Mouse (Mus musculus): Measurements from ENCODE around the gene Terf2ip. TPM values are rescaled to one million over a fixed set of nuclear protein-coding genes. Genes with fewer than 3 reads are reported as not detected.

Gene Terf2ip
- polyA plus RNA-seq (2012; rRNA removed), result 38.0 and 41.3 TPM in 2 replicates

GRCm38 (mm10) chr8:112010997-112011815, at the start of gene Terf2ip, which contains the start of gene Kars:
Gene Terf2ip (plus strand): TSS chr8:112011398.
Gene Kars (minus strand): TSS chr8:112011323.

GRCm38 (mm10) chr8:111992013-111992702, 19.0 kb upstream of the Terf2ip start, which contains the start of gene Adat1:
Gene Adat1 (minus strand): TSS chr8:111992302.

GRCm38 (mm10) chr8:112014936-112015335, 3.7 kb downstream of the Terf2ip start, which contains the start of gene Gm6793:
Gene Gm6793 (minus strand): TSS chr8:112015036.

Other genes starting within 250 kb of the Terf2ip start
- gene Cfdp1, start 157.1 kb upstream of the Terf2ip start, polyA plus RNA-seq (2012; rRNA removed), result 109 and 122 TPM in 2 replicates
- gene Tmem170, start 134.6 kb upstream of the Terf2ip start, polyA plus RNA-seq (2012; rRNA removed), result 3.0 and 3.2 TPM in 2 replicates
- 2.4 and 2.8 TPM in 2 replicates for gene Chst5, start 101.0 kb upstream of the Terf2ip start, polyA plus RNA-seq (2012; rRNA removed)
- 15.7 and 16.3 TPM in 2 replicates for gene Tmem231, start 77.5 kb upstream of the Terf2ip start, polyA plus RNA-seq (2012; rRNA removed)
- gene Gabarapl2, start 70.7 kb upstream of the Terf2ip start, polyA plus RNA-seq (2012; rRNA removed), result 190 and 193 TPM in 2 replicates
- 8.8 and 9.1 TPM in 2 replicates for gene Adat1, start 19.1 kb upstream of the Terf2ip start, polyA plus RNA-seq (2012; rRNA removed)
- 105 and 109 TPM in 2 replicates for gene Kars, start 75 bp upstream of the Terf2ip start, polyA plus RNA-seq (2012; rRNA removed)
- gene Gm6793, start 3.6 kb downstream of the Terf2ip start, polyA plus RNA-seq (2012; rRNA removed), result 0.05 and 0.08 TPM in 2 replicates

All from central nervous system, embryonic 18 days (tissue).